Mouse (Mus musculus) spleen, adult 2 months (tissue): Measurements from ENCODE around the gene Astn2.

Source experiments
- CTCF ChIP-seq: fragments of 200-500 bp; IDR thresholded peaks from 2 replicates; pipeline ENCODE4 v1.5.1; 2011; ENCODE audit warnings: mild to moderate bottlenecking, inconsistent platforms; ENCODE audit not compliant: insufficient read depth, insufficient read length, insufficient replicate concordance; ENCODE audit errors: extremely low read depth
- POLR2A ChIP-seq: fragments of 200-500 bp; IDR thresholded peaks from 2 replicates; pipeline ENCODE4 v1.6.1; 2011; ENCODE audit warnings: low read depth, low read length, inconsistent platforms

DNA sequence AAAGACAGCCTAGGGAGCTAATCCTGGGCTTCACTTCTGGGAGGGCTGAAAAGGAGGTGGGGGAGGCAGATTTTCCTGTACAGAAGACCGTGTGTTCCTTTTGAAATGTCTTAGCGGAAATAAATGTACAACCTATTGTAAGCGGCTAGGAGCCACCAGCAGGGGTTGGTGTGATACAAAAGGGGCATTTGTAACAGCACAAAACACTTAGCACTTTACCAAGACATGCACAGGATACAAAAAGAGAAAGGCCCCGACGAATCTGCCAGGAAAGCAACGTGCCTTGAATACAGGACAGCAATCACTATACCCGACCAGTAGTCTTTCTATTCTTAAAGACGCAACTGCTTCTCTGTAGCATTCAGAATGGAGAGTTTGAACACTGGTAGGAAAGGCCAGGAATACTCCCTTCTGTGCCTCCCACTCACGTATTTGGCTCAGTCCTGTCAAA lies 564.8 kb downstream of the Astn2 start:
- TF ChIP-seq POLR2A (no peak), CTCF (no peak)
